Mouse (Mus musculus) megakaryocyte-erythroid progenitor cell, adult 5-6 weeks (primary cell): ENCODE measurements around the gene Agbl2. TPM values are rescaled to one million over a fixed set of nuclear protein-coding genes. Genes with fewer than 3 reads are reported as not detected.

Source experiments
- ATAC-seq: replicated peaks from 2 replicates; pipeline ENCODE4 v1.8.0; 2016; ENCODE audit warnings: mild to moderate bottlenecking, inconsistent platforms; ENCODE audit not compliant: severe bottlenecking, poor library complexity, low FRiP score, low TSS enrichment
- total RNA-seq, 2 experiments: library from RNA; stranded (forward) in 1 of 2; stranded (reverse) in 1 of 2; fragments of 200-1000, 215-1000 nt in 1 of 2; fragments of >200 nt in 1 of 2; fragmentation: Nextera tagmentation in 1 of 2; gene quantifications; 2 replicates each; pipeline ENCODE4 v1.2.3; 2014 to 2017

Gene Agbl2
- total RNA-seq, 2 experiments from 2014 or later: not detected

GRCm38 (mm10) chr2:90848331-90848730, 65.8 kb downstream of the Agbl2 start:
- no peak for ATAC-seq

GRCm38 (mm10) chr2:90850401-90850800, 67.9 kb downstream of the Agbl2 start:
- ATAC-seq: no peak

- no peak for ATAC-seq
Measured at GRCm38 (mm10) chr2:90861486-90861885, 79.0 kb downstream of the Agbl2 start.

- ATAC-seq: no peak
Measured at GRCm38 (mm10) chr2:90864184-90864583, 81.7 kb downstream of the Agbl2 start.

- ATAC-seq: peak; percentile 56
Measured at GRCm38 (mm10) chr2:90866524-90866923, 84.0 kb downstream of the Agbl2 start.

GRCm38 (mm10) chr2:90870136-90870601, 87.6 kb downstream of the Agbl2 start:
- peak; percentile 92 for ATAC-seq

- no peak for ATAC-seq
Measured at GRCm38 (mm10) chr2:90871180-90871961, 88.8 kb downstream of the Agbl2 start.

GRCm38 (mm10) chr2:90874025-90874424, 91.5 kb downstream of the Agbl2 start:
- no peak for ATAC-seq

- no peak for ATAC-seq
Measured at GRCm38 (mm10) chr2:90875239-90875638, 92.7 kb downstream of the Agbl2 start.

- no peak for ATAC-seq
Measured at GRCm38 (mm10) chr2:90877584-90878259, 95.2 kb downstream of the Agbl2 start.

- peak; percentile 48; the same call in 1 of the 2 replicates for ATAC-seq
Measured at GRCm38 (mm10) chr2:90879419-90879818, 96.9 kb downstream of the Agbl2 start.

- ATAC-seq: no peak
Measured at GRCm38 (mm10) chr2:90880144-90880785, 97.7 kb downstream of the Agbl2 start.

- ATAC-seq: no peak
Measured at GRCm38 (mm10) chr2:90881824-90882223, 99.3 kb downstream of the Agbl2 start.

Other genes with a start within 250 kb of the Agbl2 start
- gene Ptprj, start 202.1 kb upstream of the Agbl2 start, total RNA-seq (2014; fragmentation: Nextera tagmentation): 11.4 and 14.3 TPM in 2 replicates
- gene Ptprj, start 202.1 kb upstream of the Agbl2 start, total RNA-seq (2017): 17.5 and 18.7 TPM in 2 replicates
- 80.6 and 105 TPM in 2 replicates for gene Nup160, start 105.5 kb upstream of the Agbl2 start, total RNA-seq (2014; fragmentation: Nextera tagmentation)
- 50.0 and 57.4 TPM in 2 replicates for gene Nup160, start 105.5 kb upstream of the Agbl2 start, total RNA-seq (2017)
- 185 and 203 TPM in 2 replicates for gene Fnbp4, start 37.4 kb upstream of the Agbl2 start, total RNA-seq (2014; fragmentation: Nextera tagmentation)
- gene Fnbp4, start 37.4 kb upstream of the Agbl2 start, total RNA-seq (2017): 133 and 153 TPM in 2 replicates
- gene Mtch2, start 64.4 kb downstream of the Agbl2 start, total RNA-seq (2014; fragmentation: Nextera tagmentation): 145 and 167 TPM in 2 replicates
- gene Mtch2, start 64.4 kb downstream of the Agbl2 start, total RNA-seq (2017): 159 and 166 TPM in 2 replicates
- gene C1qtnf4, start 103.1 kb downstream of the Agbl2 start, total RNA-seq (2014; fragmentation: Nextera tagmentation): not detected in 2 replicates
- gene C1qtnf4, start 103.1 kb downstream of the Agbl2 start, total RNA-seq (2017): not detected in 2 replicates
- gene Kbtbd4, start 122.0 kb downstream of the Agbl2 start, total RNA-seq (2014; fragmentation: Nextera tagmentation): 14.3 and 18.7 TPM in 2 replicates
- 28.6 and 32.0 TPM in 2 replicates for gene Kbtbd4, start 122.0 kb downstream of the Agbl2 start, total RNA-seq (2017)
- 200 and 247 TPM in 2 replicates for gene Ndufs3, start 122.1 kb downstream of the Agbl2 start, total RNA-seq (2014; fragmentation: Nextera tagmentation)
- 96.1 and 109 TPM in 2 replicates for gene Ndufs3, start 122.1 kb downstream of the Agbl2 start, total RNA-seq (2017)
- gene Celf1, start 157.7 kb downstream of the Agbl2 start, total RNA-seq (2014; fragmentation: Nextera tagmentation): 82.1 and 92.9 TPM in 2 replicates
- 57.9 and 75.2 TPM in 2 replicates for gene Celf1, start 157.7 kb downstream of the Agbl2 start, total RNA-seq (2017)